Mouse (Mus musculus) MEL (cell line): ENCODE results near the gene Tarbp2. TPM values are rescaled to one million over a fixed set of nuclear protein-coding genes. Genes with fewer than 3 reads are reported as not detected.

Experiments
- DNase-seq: peaks from one replicate; pipeline ENCODE4 v3.0.0; 2011; ENCODE audit warnings: low read depth, low spot score
- H3K27ac ChIP-seq: 2 replicates; pipeline ENCODE4 v1.5.1; 2012; ENCODE audit warnings: low read depth, mild to moderate bottlenecking, control low read depth, low read length, moderate library complexity; ENCODE audit not compliant: control insufficient read depth
- H3K27me3 ChIP-seq, 2 experiments: fragments of 150-350 bp in 1 of 2; sonication (generic) in 1 of 2; 2 replicates each; pipeline ENCODE4 v1.6.1; 2012; ENCODE audit warnings: low read length in 2 of 2, mild to moderate bottlenecking in 2 of 2, improper control_type of control experiment in 1 of 2, moderate library complexity in 1 of 2; ENCODE audit not compliant: insufficient read depth in 2 of 2, control insufficient read depth in 1 of 2
- H3K36me3 ChIP-seq, 2 experiments: 2 replicates each; pipeline ENCODE4 v1.6.1; 2012 to 2014; ENCODE audit warnings: low read length in 2 of 2, improper control_type of control experiment in 1 of 2, inconsistent platforms in 1 of 2, mild to moderate bottlenecking in 1 of 2; ENCODE audit not compliant: insufficient read depth in 2 of 2, control insufficient read depth in 1 of 2
- H3K4me1 ChIP-seq, 2 experiments: fragments of 150-350 bp in 1 of 2; sonication (generic) in 1 of 2; 2 replicates each; pipeline ENCODE4 v1.6.1; 2012; ENCODE audit warnings: low read length in 2 of 2, improper control_type of control experiment in 1 of 2, mild to moderate bottlenecking in 1 of 2; ENCODE audit not compliant: insufficient read depth in 2 of 2, control insufficient read depth in 1 of 2
- H3K4me3 ChIP-seq, 2 experiments: fragments of 150-350 bp in 1 of 2; sonication (generic) in 1 of 2; 2 replicates each; pipeline ENCODE4 v1.5.1; 2012; ENCODE audit warnings: low read depth in 2 of 2, low read length in 2 of 2, mild to moderate bottlenecking in 2 of 2, moderate library complexity in 2 of 2, control low read depth in 1 of 2, improper control_type of control experiment in 1 of 2; ENCODE audit not compliant: control insufficient read depth in 1 of 2, insufficient read depth in 1 of 2
- H3K79me2 ChIP-seq: 2 replicates; pipeline ENCODE4 v1.6.1; 2012; ENCODE audit warnings: mild to moderate bottlenecking, low read length, moderate library complexity; ENCODE audit not compliant: control insufficient read depth, poor library complexity, insufficient read depth
- H3K9ac ChIP-seq: 2 replicates; pipeline ENCODE4 v1.6.1; 2012; ENCODE audit warnings: low read depth, mild to moderate bottlenecking, control low read depth, low read length, moderate library complexity; ENCODE audit not compliant: control insufficient read depth, poor library complexity, severe bottlenecking
- H3K9me3 ChIP-seq: fragments of 150-350 bp; sonication (generic); replicated peaks from 2 replicates; pipeline ENCODE4 v1.6.1; 2012; ENCODE audit warnings: mild to moderate bottlenecking, low read length, improper control_type of control experiment, moderate library complexity; ENCODE audit not compliant: insufficient read depth
- BHLHE40 ChIP-seq: IDR thresholded peaks from 2 replicates; pipeline ENCODE4 v1.6.1; 2012; ENCODE audit warnings: low read depth, mild to moderate bottlenecking, inconsistent platforms, low read length, improper control_type of control experiment, borderline replicate concordance
- CHD1 ChIP-seq: IDR thresholded peaks from 2 replicates; pipeline ENCODE4 v1.6.1; 2012; ENCODE audit warnings: low read depth, mild to moderate bottlenecking, inconsistent platforms, low read length, improper control_type of control experiment
- CTCF ChIP-seq, 3 experiments: IDR thresholded peaks in 2 of 3; conservative IDR thresholded peaks in 1 of 3; 2 replicates each; pipeline ENCODE4 v1.5.1; 2011 to 2012; ENCODE audit warnings: low read length in 3 of 3, low read depth in 2 of 3, mild to moderate bottlenecking in 2 of 3, improper control_type of control experiment in 1 of 3, inconsistent platforms in 1 of 3, mixed read lengths in 1 of 3, moderate library complexity in 1 of 3; ENCODE audit not compliant: control insufficient read depth in 1 of 3, insufficient read depth in 1 of 3, poor library complexity in 1 of 3, severe bottlenecking in 1 of 3
- ETS1 ChIP-seq: IDR thresholded peaks from 2 replicates; pipeline ENCODE4 v1.6.1; 2012; ENCODE audit warnings: low read depth, mild to moderate bottlenecking, inconsistent platforms, low read length, improper control_type of control experiment, moderate library complexity
- GATA1 ChIP-seq: IDR thresholded peaks from 2 replicates; pipeline ENCODE4 v1.6.1; 2011; ENCODE audit warnings: low read depth, low read length, improper control_type of control experiment
- HCFC1 ChIP-seq: IDR thresholded peaks from 2 replicates; pipeline ENCODE4 v1.6.1; 2012; ENCODE audit warnings: low read depth, mild to moderate bottlenecking, inconsistent platforms, low read length, improper control_type of control experiment, moderate library complexity
- KAT2A ChIP-seq: conservative IDR thresholded peaks from 2 replicates; pipeline ENCODE4 v1.6.1; 2012; ENCODE audit warnings: low read depth, low read length, improper control_type of control experiment, inconsistent platforms
- MAX ChIP-seq: IDR thresholded peaks from 2 replicates; pipeline ENCODE4 v1.6.1; 2011; ENCODE audit warnings: low read length, improper control_type of control experiment
- MXI1 ChIP-seq: IDR thresholded peaks from 2 replicates; pipeline ENCODE4 v1.6.1; 2011; ENCODE audit warnings: mild to moderate bottlenecking, low read depth, low read length, improper control_type of control experiment
- MYB ChIP-seq: IDR thresholded peaks from 2 replicates; pipeline ENCODE4 v1.6.1; 2011; ENCODE audit warnings: mild to moderate bottlenecking, low read depth, low read length, improper control_type of control experiment
- NRF1 ChIP-seq: IDR thresholded peaks from 2 replicates; pipeline ENCODE4 v1.6.1; 2014; ENCODE audit warnings: low read depth, mild to moderate bottlenecking, inconsistent platforms, low read length, improper control_type of control experiment, moderate library complexity; ENCODE audit not compliant: poor library complexity, insufficient read depth, severe bottlenecking
- POLR2A ChIP-seq, 2 experiments: IDR thresholded peaks; 2 replicates each; pipeline ENCODE4 v1.6.1; 2011 to 2012; ENCODE audit warnings: low read length in 2 of 2, mild to moderate bottlenecking in 2 of 2, control low read depth in 1 of 2, improper control_type of control experiment in 1 of 2, low read depth in 1 of 2, moderate library complexity in 1 of 2; ENCODE audit not compliant: control insufficient read depth in 1 of 2, insufficient read depth in 1 of 2, poor library complexity in 1 of 2
- POLR2AphosphoS2 ChIP-seq: IDR thresholded peaks from 2 replicates; pipeline ENCODE4 v1.6.1; 2011; ENCODE audit warnings: low read length, improper control_type of control experiment
- POLR2AphosphoS5 ChIP-seq: IDR thresholded peaks from 2 replicates; pipeline ENCODE4 v1.6.1; 2012; ENCODE audit warnings: low read depth, borderline replicate concordance, mild to moderate bottlenecking, inconsistent platforms, low read length, moderate library complexity, mixed read lengths
- RAD21 ChIP-seq: IDR thresholded peaks from 2 replicates; pipeline ENCODE4 v1.6.1; 2011; ENCODE audit warnings: mild to moderate bottlenecking, low read depth, low read length, improper control_type of control experiment
- RCOR1 ChIP-seq: IDR thresholded peaks from 2 replicates; pipeline ENCODE4 v1.6.1; 2012; ENCODE audit warnings: low read depth, mild to moderate bottlenecking, inconsistent platforms, low read length, improper control_type of control experiment
- SIN3A ChIP-seq: IDR thresholded peaks from 2 replicates; pipeline ENCODE4 v1.6.1; 2012; ENCODE audit warnings: low read length, improper control_type of control experiment, inconsistent platforms
- SMC3 ChIP-seq: IDR thresholded peaks from 2 replicates; pipeline ENCODE4 v1.6.1; 2011; ENCODE audit warnings: low read depth, low read length, improper control_type of control experiment
- TBP ChIP-seq: IDR thresholded peaks from 2 replicates; pipeline ENCODE4 v1.8.0; 2011; ENCODE audit warnings: low read depth, low read length, improper control_type of control experiment
- TCF12 ChIP-seq: IDR thresholded peaks from 2 replicates; pipeline ENCODE4 v1.6.1; 2014; ENCODE audit warnings: low read depth, mild to moderate bottlenecking, inconsistent platforms, low read length, improper control_type of control experiment, moderate library complexity
- USF1 ChIP-seq: IDR thresholded peaks from 2 replicates; pipeline ENCODE4 v1.6.1; 2014; ENCODE audit warnings: low read depth, mild to moderate bottlenecking, inconsistent platforms, low read length, improper control_type of control experiment, moderate library complexity
- USF2 ChIP-seq, 2 experiments: IDR thresholded peaks; 2 replicates each; pipeline ENCODE4 v1.6.1; 2011 to 2012; ENCODE audit warnings: improper control_type of control experiment in 2 of 2, low read length in 2 of 2, borderline replicate concordance in 1 of 2, inconsistent platforms in 1 of 2, low read depth in 1 of 2, mild to moderate bottlenecking in 1 of 2; ENCODE audit not compliant: insufficient read depth in 1 of 2
- ZC3H11A ChIP-seq: IDR thresholded peaks from 2 replicates; pipeline ENCODE4 v1.6.1; 2012; ENCODE audit warnings: low read depth, mild to moderate bottlenecking, inconsistent platforms, low read length, improper control_type of control experiment
- ZKSCAN1 ChIP-seq: IDR thresholded peaks from 2 replicates; pipeline ENCODE4 v1.6.1; 2012; ENCODE audit warnings: low read depth, mild to moderate bottlenecking, inconsistent platforms, low read length, improper control_type of control experiment, moderate library complexity
- ZMIZ1 ChIP-seq: IDR thresholded peaks from 2 replicates; pipeline ENCODE4 v1.6.1; 2012; ENCODE audit warnings: low read depth, mild to moderate bottlenecking, inconsistent platforms, low read length, improper control_type of control experiment, moderate library complexity
- ZNF384 ChIP-seq: IDR thresholded peaks from 2 replicates; pipeline ENCODE4 v1.6.1; 2012; ENCODE audit warnings: low read depth, mild to moderate bottlenecking, inconsistent platforms, low read length, improper control_type of control experiment
- polyA plus RNA-seq, 2 experiments: library from polyadenylated mRNA; stranded (reverse) in 1 of 2; unstranded in 1 of 2; fragments of >175 nt in 1 of 2; fragments of >200 nt in 1 of 2; gene quantifications; 2 replicates each; pipeline versions ENCODE4 v1.2.1 to v1.2.4; 2012; ENCODE audit warnings: low replicate concordance in 2 of 2, low read depth in 1 of 2; ENCODE audit not compliant: insufficient read length in 2 of 2, insufficient read depth in 1 of 2, missing spikeins in 1 of 2
- total RNA-seq: library from RNA; depleted of rRNA; stranded (reverse); fragments of 300-350 nt; gene quantifications from 2 replicates; pipeline ENCODE4 v1.2.3, GENCODE M21; 2012

Tarbp2 gene
- total and polyA plus RNA-seq, 3 experiments: 155 to 182 TPM; not detected in 1

DNA sequence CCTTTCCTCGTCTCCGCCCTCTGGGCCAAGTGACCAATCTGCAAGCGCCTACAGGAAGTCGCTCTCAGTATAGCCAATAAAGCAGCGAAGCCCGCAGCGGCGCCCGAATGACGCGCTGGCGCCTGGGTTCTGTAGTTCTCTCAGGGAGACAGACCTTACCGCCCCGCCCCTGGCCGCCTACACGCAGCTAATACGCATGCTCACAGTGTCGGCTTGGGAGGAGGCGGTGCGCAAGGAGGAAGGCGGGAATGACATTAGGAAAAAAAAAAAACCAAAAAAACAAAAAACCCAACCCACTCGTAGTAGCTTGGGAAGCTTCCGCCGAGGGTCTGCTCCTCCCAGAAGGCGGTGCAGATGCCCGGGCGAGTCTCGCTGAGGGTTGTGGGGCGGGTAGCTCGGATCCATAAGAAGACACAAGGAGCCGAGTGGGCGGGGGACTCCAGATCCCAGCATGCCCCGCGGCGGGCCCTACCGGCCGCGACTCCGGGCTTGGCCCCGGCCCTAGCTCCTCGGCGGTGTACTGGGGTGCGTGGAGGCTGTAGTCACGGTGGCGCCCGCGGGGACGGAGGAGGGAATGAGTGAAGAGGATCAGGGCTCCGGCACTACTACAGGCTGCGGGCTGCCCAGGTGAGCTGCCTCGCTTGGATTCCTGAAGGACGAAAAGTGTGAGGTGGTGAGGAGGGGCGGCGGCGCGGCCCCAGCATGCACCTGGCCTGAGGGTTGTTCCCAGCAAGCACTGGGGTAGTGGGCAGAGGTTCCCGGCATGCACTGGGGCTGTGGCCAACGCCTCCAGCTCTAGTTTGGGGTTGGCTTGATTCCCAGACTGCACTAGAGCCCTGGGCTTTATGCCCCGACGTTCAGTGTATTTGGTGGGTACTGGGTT is at the start of gene Tarbp2 (continued):
- TF ChIP-seq CHD1: no peak; the same call in 1 of the 2 replicates
- no peak; the same call in 1 of the 2 replicates for TF ChIP-seq MYB
- TF ChIP-seq ZC3H11A: no peak
- peak; percentile 91 for TF ChIP-seq HCFC1
- TF ChIP-seq TCF12: peak; percentile 80

- peaks cover 27% of the 10 kb centered on the region for H3K79me2 ChIP-seq
- H3K27me3 ChIP-seq: no peaks in the 10 kb centered on the region
- no peak overlapping the region for H3K27ac ChIP-seq
- no peak for DNase-seq
- TF ChIP-seq ZKSCAN1 (no peak), CTCF (IDR thresholded peaks at IDR 0.05 in 2 of 3, conservative IDR thresholded peaks at IDR 0.05 in 1 of 3; ENCODE audit: control insufficient read depth in 1 of 3, insufficient read depth in 1 of 3, low read depth in 2 of 3, low read length in 3 of 3, poor library complexity in 1 of 3, severe bottlenecking in 1 of 3) (peak; percentile 25 to 33 (median 26); a peak in 1 of 6 replicates)
- no peaks in the 10 kb centered on the region for H3K9me3 ChIP-seq
- no peak overlapping the region for H3K9ac ChIP-seq
- no peak overlapping the region for H3K4me3 ChIP-seq
- peaks cover 6 to 9% of the 10 kb centered on the region in 2 experiments; a peak in 2 of 4 replicates for H3K4me1 ChIP-seq
- peaks cover 13 to 23% of the 10 kb centered on the region in 2 experiments for H3K36me3 ChIP-seq
These were observed 49.2 kb upstream of the Tarbp2 start for GRCm38 (mm10) chr15:102468675-102469370.

DNA sequence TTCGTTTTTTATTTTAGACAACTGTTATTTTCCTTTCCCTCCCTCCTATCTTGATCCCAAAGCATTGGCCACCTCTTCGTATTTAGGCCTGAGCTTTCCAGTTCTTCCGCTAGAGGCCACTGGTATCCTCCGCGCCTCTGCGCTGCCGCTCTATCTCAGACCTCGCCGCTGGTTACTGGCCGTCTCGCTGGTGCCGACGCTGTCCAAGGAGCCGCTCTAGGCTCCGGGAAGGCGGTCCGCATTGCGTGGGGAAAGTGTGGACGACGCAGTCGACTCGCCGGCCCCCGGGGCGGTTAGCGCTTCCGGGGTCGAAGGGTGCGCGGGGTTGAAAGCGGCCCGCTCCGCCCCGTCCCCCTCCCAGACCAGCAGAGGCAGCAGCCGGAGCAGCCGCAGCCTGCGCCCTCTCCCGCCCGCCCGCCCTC is 47.8 kb upstream of the Tarbp2 start, which contains the start of gene Pcbp2:
Gene Pcbp2, plus strand, starts transcription at position 357 of the 422 bp plus-strand sequence.
- H3K9ac ChIP-seq: peak within 1 kb of the TSS; percentile 99
- H3K4me1 ChIP-seq: peaks cover 6 to 9% of the 10 kb centered on the region in 2 experiments; a peak in 2 of 4 replicates
- no peaks in the 10 kb centered on the region for H3K27me3 ChIP-seq
- peak within 1 kb of the TSS; percentile 95 for H3K27ac ChIP-seq
- no peaks in the 10 kb centered on the region for H3K9me3 ChIP-seq
- peaks cover 26 to 34% of the 10 kb centered on the region in 2 experiments for H3K36me3 ChIP-seq
- H3K4me3 ChIP-seq: peak within 1 kb of the TSS; percentile 81 to 92
- peak; percentile 100 for DNase-seq
- peaks cover 34% of the 10 kb centered on the region for H3K79me2 ChIP-seq
- TF ChIP-seq ETS1 (peak; percentile 5; the same call in 1 of the 2 replicates), GATA1 (peak; percentile 72), POLR2AphosphoS2 (peak; percentile 60), HCFC1 (peak; percentile 94), BHLHE40 (no peak), ZNF384 (no peak), TCF12 (peak; percentile 79), ZMIZ1 (peak; percentile 64), POLR2AphosphoS5 (no peak), SMC3 (no peak), RAD21 (no peak), SIN3A (peak; percentile 92), USF1 (0 out of 2 replicates have a peak, but pooled peaks have one; percentile 35), NRF1 (peak; percentile 61; the same call in 1 of the 2 replicates), MAX (peak; percentile 29; the same call in 1 of the 2 replicates), KAT2A (peak; percentile 89), USF2 (IDR thresholded peaks at IDR 0.05; ENCODE audit: borderline replicate concordance in 1 of 2, insufficient read depth in 1 of 2, low read depth in 1 of 2, low read length in 2 of 2) (no peak), TBP (peak; percentile 89), POLR2A (IDR thresholded peaks at IDR 0.05; ENCODE audit: control insufficient read depth in 1 of 2, insufficient read depth in 1 of 2, low read depth in 1 of 2, low read length in 2 of 2, poor library complexity in 1 of 2) (peak in 1 of 2 experiments; percentile 65; a peak in 1 of 4 replicates), MXI1 (peak; percentile 50; the same call in 1 of the 2 replicates), RCOR1 (no peak)
